Mouse (Mus musculus) heart, postnatal 0 days (tissue): ENCODE results near the gene Tmem248.

ENCODE experiments used
- CTCF ChIP-seq: IDR thresholded peaks from 2 replicates; pipeline ENCODE4 v1.5.1; 2016; ENCODE audit warnings: antibody characterized with exemption, control low read depth, low read depth
- EP300 ChIP-seq: IDR thresholded peaks from 2 replicates; pipeline ENCODE4 v1.6.1; 2016; ENCODE audit warnings: antibody characterized with exemption, low read depth

- TF ChIP-seq CTCF (no peak), EP300 (no peak)
These were observed 4.4 kb downstream of the Tmem248 start for GRCm38 (mm10) chr5:130221316-130221715.
